Mouse (Mus musculus) neural tube, embryonic 12.5 days (tissue): ENCODE results near the gene Mex3d. TPM values are rescaled to one million over a fixed set of nuclear protein-coding genes. Genes with fewer than 3 reads are reported as not detected.

Source experiments
- ATAC-seq: fragments of 200-750 bp; cut with Nextera tagmentation; 2 replicates; pipeline ENCODE4 v1.8.0; 2017; ENCODE audit warnings: low read depth, mild to moderate bottlenecking, moderate TSS enrichment, moderate library complexity; ENCODE audit not compliant: low FRiP score
- H3K27ac ChIP-seq: fragments of 300-500 bp; sonication (generic); 2 replicates; pipeline ENCODE4 v1.5.1; 2016
- H3K27me3 ChIP-seq: fragments of 300-500 bp; sonication (generic); replicated peaks from 2 replicates; pipeline ENCODE4 v1.6.1; 2016; ENCODE audit warnings: mild to moderate bottlenecking
- H3K36me3 ChIP-seq: fragments of 300-500 bp; sonication (generic); 2 replicates; pipeline ENCODE4 v1.6.1; 2016; ENCODE audit warnings: mild to moderate bottlenecking
- H3K4me1 ChIP-seq: fragments of 300-500 bp; sonication (generic); 2 replicates; pipeline ENCODE4 v1.6.1; 2016
- H3K4me2 ChIP-seq: fragments of 300-500 bp; sonication (generic); replicated peaks from 2 replicates; pipeline ENCODE4 v1.6.1; 2016; ENCODE audit warnings: mild to moderate bottlenecking
- H3K4me3 ChIP-seq: fragments of 300-500 bp; sonication (generic); 2 replicates; pipeline ENCODE4 v1.5.1; 2016
- H3K9ac ChIP-seq: fragments of 300-500 bp; sonication (generic); 2 replicates; pipeline ENCODE4 v1.6.1; 2016; ENCODE audit warnings: mild to moderate bottlenecking
- H3K9me3 ChIP-seq: fragments of 300-500 bp; sonication (generic); 2 replicates; pipeline ENCODE4 v1.6.1; 2016; ENCODE audit warnings: mild to moderate bottlenecking
- WGBS: fragments of 180-500 bp; shearing (Covaris S2); methylation state at CpG from one replicate; pipeline ENCODE4 v1.1.7; 2016; 5-methylcytosine and 5-hydroxymethylcytosine counted together
- polyA plus RNA-seq: library from polyadenylated mRNA; unstranded; fragments of >200 nt; fragmentation: Nextera tagmentation; extraction: Ambion mirVana; gene quantifications from 2 replicates; pipeline ENCODE4 v1.2.1, GENCODE M21; 2016

Mex3d gene
- polyA plus RNA-seq, 1 experiment from 2014 or later = 26.5 TPM

DNA sequence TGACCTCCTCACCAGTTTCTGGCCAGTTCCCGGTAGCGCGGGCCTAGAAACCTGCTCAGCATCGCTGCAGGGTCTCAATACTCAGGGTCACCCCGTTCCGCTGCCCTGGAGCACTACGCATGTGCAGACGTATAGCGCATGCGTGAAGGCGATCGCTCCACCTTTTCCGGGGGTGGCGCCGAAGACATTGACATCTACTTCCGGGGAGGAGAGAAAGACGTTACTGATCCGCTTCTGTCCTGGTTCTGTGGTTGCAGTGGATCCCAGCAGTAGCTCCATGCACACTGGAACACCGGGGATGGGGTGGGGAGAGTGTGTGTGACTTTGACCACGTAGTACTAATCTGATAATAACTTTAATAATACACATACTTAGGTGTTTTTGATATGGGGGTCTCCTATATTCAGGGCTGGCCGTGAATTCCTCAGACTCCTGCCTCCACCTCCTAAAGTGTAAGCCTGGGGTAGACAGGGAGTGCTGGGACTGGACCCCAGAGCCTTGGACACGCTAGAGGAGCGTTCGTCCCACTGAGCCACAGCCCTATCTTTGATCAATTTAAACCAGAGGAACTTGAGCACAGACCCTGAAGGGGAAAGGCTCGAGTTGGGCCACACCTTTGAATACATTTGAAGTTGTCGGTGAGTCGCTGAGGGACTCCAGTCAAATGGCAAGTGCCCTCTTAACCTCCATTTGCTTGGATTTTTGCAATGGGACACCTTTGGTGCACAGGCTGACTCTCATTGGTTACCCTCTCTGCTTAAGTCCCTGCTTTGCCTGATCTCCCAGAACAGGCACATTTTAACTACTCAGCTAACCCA lies 19.4 kb upstream of the Mex3d start, which contains the start of gene Uqcr11:
Gene Uqcr11, minus strand, starts transcription at position 147 of the 818 bp plus-strand sequence.
- Histone ChIP-seq H3K36me3 (peaks cover 47% of the 10 kb centered on the region), H3K4me3 (peak within 1 kb of the TSS; percentile 88), H3K9me3 (no peaks in the 10 kb centered on the region), H3K9ac (peak within 1 kb of the TSS; percentile 87), H3K27me3 (no peaks in the 10 kb centered on the region), H3K27ac (peak within 1 kb of the TSS; percentile 59), H3K4me1 (peaks cover 23% of the 10 kb centered on the region), H3K4me2 (peak within 1 kb of the TSS; percentile 81)
- ATAC-seq = peak; percentile 63
- WGBS = 2% methylated on average over 27 of the region's 27 CpGs

GRCm38 (mm10) chr10:80405481-80406173 lies 18.2 kb upstream of the Mex3d start:
- H3K4me1 ChIP-seq = peaks cover 29% of the 10 kb centered on the region
- WGBS = 56% methylated on average over 10 of the region's 10 CpGs
- no peaks in the 10 kb centered on the region for H3K27me3 ChIP-seq
- H3K4me3 ChIP-seq = peak overlapping the region; percentile 88
- H3K9ac ChIP-seq = peak overlapping the region; percentile 87
- no peaks in the 10 kb centered on the region for H3K9me3 ChIP-seq
- ATAC-seq = no peak
- H3K27ac ChIP-seq = no peak overlapping the region
- H3K4me2 ChIP-seq = peak overlapping the region; percentile 81
- H3K36me3 ChIP-seq = peaks cover 43% of the 10 kb centered on the region

DNA sequence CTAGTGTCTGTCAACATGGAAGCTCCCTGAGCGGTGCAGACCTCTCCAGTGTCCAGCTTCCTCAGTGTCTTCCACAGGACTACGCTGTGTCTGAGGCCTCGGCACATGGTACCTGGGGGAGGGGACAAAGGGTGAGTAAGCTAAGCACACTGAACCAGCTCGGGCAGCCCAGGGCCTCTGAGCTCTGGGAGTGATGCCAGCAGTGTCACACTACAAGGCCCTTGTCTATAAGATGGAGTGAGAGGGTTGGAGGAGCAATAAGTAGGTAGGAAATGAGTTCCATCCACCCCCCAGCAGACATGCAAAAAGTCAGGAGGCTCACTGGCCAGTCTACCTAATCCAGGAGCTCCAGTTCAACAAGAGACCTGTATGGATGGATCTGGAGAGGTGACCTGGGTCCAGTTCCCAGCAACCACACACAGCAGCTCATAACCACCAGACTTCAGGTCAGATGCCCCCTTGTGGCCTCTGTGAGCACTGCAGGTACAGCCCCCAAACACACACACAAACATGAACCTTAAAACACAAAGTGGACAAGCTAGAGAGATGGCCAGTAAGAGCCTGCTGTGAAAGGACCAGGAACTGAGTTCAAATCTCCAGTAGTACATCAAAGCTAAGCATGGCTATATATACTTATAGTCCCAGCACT lies 15.7 kb upstream of the Mex3d start:
- Histone ChIP-seq H3K4me3 (no peak overlapping the region), H3K4me1 (peaks cover 37% of the 10 kb centered on the region), H3K9ac (no peak overlapping the region), H3K27ac (no peak overlapping the region), H3K36me3 (peaks cover 33% of the 10 kb centered on the region), H3K9me3 (no peaks in the 10 kb centered on the region), H3K4me2 (no peak overlapping the region; the same call in 1 of the 2 replicates), H3K27me3 (no peaks in the 10 kb centered on the region)
- 96% methylated on average over 4 of the region's 4 CpGs for WGBS
- no peak for ATAC-seq

DNA sequence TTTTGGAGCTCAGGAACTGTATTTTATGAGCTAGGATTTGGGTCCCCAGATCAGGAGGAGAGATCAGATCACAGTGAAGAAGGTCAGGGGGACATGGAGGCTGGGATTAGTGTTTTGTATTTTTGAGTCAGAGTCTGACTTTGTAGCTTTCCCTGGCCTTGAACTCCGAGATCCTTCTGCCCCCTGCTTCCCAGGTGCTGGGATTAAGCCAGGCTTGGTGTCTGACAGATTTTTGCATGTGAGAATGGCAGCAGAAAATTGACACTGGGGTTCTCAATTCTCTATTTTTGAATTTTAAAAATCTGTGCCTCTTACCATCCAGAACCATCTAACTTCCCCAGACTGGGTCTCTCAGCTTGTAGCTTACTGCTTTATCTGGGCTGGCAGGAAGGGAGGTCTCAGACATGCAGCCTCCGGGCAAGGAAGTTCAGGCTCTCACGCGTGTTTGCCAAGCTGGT lies 13.3 kb upstream of the Mex3d start:
- Histone ChIP-seq H3K9ac (peak overlapping the region; percentile 62), H3K4me3 (no peak overlapping the region), H3K36me3 (peaks cover 45% of the 10 kb centered on the region), H3K9me3 (no peaks in the 10 kb centered on the region), H3K4me2 (peak overlapping the region; percentile 76), H3K27me3 (no peaks in the 10 kb centered on the region), H3K4me1 (peaks cover 35% of the 10 kb centered on the region), H3K27ac (no peak overlapping the region)
- ATAC-seq = no peak
- WGBS = 90% methylated on average over 4 of the region's 4 CpGs

DNA sequence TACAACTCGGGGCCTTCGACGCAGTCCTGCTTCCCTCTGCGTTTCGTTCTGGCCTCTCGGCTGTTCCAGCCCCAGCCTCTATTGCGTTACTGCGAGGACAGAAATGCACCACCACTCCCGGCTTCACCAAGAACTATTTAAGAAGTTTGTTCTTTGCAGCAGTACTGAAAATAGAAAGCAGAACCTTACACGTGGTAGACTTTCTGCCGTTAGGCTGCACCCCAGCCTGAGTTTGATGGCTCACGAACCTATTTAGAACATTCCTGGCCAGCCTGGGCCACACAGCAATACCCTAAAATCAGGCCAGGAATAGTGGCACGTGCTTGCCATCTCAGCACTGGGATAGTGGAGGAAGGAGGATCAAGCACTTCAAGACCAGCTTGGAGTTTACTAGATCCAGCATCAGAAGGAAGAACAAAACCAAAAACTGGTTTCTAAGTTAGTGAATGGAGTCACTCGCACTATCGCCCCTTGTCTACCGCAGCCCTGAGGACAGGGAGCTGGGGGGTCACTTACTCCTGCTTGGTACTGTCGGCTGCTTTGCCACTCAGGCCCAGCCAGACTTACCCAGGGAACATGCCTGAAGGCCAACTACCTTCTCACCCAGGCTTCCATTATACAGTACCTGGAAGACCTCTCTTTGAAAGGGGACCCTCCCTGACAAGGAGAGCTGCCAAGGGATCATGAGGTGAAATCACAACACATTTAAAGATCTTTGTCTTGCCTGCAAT lies 12.7 kb upstream of the Mex3d start:
- Histone ChIP-seq H3K9me3 (no peaks in the 10 kb centered on the region), H3K36me3 (peaks cover 50% of the 10 kb centered on the region), H3K4me2 (peak overlapping the region; percentile 76), H3K27me3 (no peaks in the 10 kb centered on the region), H3K9ac (peak overlapping the region; percentile 62), H3K27ac (peak overlapping the region; percentile 54), H3K4me3 (peak overlapping the region; percentile 37), H3K4me1 (peaks cover 29% of the 10 kb centered on the region)
- no peak for ATAC-seq
- WGBS = 15% methylated on average over 17 of the region's 17 CpGs

GRCm38 (mm10) chr10:80399191-80399972 lies 11.9 kb upstream of the Mex3d start, which contains the start of gene Mbd3:
Mbd3 (minus strand) TSS chr10:80399550.
- H3K9ac ChIP-seq = peak within 1 kb of the TSS; percentile 95
- no peaks in the 10 kb centered on the region for H3K9me3 ChIP-seq
- H3K36me3 ChIP-seq = peaks cover 57% of the 10 kb centered on the region
- H3K4me2 ChIP-seq = peak within 1 kb of the TSS; percentile 76
- WGBS = under 1% methylated on average over 76 of the region's 82 CpGs
- peak; percentile 96 for ATAC-seq
- H3K4me1 ChIP-seq = peaks cover 29% of the 10 kb centered on the region
- H3K27ac ChIP-seq = peak within 1 kb of the TSS; percentile 96
- no peaks in the 10 kb centered on the region for H3K27me3 ChIP-seq
- H3K4me3 ChIP-seq = peak within 1 kb of the TSS; percentile 73

GRCm38 (mm10) chr10:80398719-80399190 lies 11.3 kb upstream of the Mex3d start:
- Histone ChIP-seq H3K9me3 (no peaks in the 10 kb centered on the region), H3K36me3 (peaks cover 57% of the 10 kb centered on the region), H3K9ac (peak overlapping the region; percentile 95), H3K4me3 (peak overlapping the region; percentile 73), H3K4me1 (peaks cover 29% of the 10 kb centered on the region), H3K27ac (peak overlapping the region; percentile 96), H3K4me2 (peak overlapping the region; percentile 76), H3K27me3 (no peaks in the 10 kb centered on the region)
- peak; percentile 85 for ATAC-seq
- under 1% methylated on average over 59 of the region's 59 CpGs for WGBS

DNA sequence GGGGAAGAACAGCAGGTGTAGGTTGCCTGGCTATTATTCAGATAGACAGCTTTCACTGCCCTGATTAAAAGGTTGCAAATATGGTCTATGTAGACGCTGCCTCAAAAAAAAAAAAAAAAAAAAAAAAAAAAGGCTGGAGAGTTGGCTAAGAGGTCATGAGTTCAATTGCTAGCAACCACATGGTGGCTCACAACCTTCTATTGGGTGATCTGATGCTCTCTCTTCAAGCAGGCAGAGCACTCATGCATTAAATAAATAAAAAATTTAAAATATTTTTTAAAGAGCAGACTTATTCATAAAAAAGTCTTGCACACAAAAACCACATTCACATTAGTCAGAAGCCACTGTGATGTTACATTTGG lies 10.7 kb upstream of the Mex3d start:
- Histone ChIP-seq H3K9me3 (no peaks in the 10 kb centered on the region), H3K4me3 (peak overlapping the region; percentile 73), H3K36me3 (peaks cover 57% of the 10 kb centered on the region), H3K4me1 (peaks cover 29% of the 10 kb centered on the region), H3K9ac (peak overlapping the region; percentile 95), H3K27me3 (no peaks in the 10 kb centered on the region), H3K27ac (peak overlapping the region; percentile 96), H3K4me2 (peak overlapping the region; percentile 76)
- ATAC-seq = no peak
- 0% methylated on average over 1 of the region's 1 CpGs for WGBS

DNA sequence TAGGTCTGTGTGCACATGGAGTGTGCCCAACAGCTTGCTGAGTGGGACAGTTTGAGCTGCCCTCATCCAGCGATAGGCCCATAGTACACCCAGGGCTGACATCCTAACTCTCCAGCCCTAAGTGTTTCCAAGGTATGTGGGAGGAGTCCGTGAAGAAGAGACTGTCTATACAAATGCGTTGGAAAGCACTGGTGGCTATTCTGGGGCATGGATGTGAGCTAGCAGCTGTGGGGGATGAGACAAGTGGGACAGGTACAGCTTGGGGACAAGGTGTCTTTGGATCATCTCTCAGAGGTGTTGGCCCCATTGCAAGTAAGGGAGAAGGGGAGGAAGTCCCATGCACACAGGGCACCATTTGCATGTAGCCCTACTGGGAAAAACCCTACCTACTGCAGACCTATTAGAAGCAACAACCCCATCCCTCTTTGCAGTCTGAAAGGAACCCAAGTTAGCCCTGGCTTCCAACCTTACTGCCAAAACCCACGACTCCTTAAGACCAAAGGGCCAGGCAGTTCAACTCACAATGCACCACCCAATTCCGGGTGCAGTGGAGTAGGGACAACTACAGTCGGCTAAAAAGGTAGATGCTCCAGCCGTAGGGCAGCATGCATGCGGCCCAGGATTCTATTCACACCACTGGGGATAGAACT lies 10.2 kb upstream of the Mex3d start:
- Histone ChIP-seq H3K9me3 (no peaks in the 10 kb centered on the region), H3K4me3 (peak overlapping the region; percentile 73), H3K27ac (peak overlapping the region; percentile 29), H3K9ac (peak overlapping the region; percentile 95), H3K4me1 (peaks cover 29% of the 10 kb centered on the region), H3K36me3 (peaks cover 57% of the 10 kb centered on the region), H3K4me2 (peak overlapping the region; percentile 76), H3K27me3 (no peaks in the 10 kb centered on the region)
- WGBS = 49% methylated on average over 8 of the region's 8 CpGs
- no peak for ATAC-seq

- peaks cover 29% of the 10 kb centered on the region for H3K4me1 ChIP-seq
- H3K9ac ChIP-seq = peak overlapping the region; percentile 95
- ATAC-seq = no peak
- H3K4me2 ChIP-seq = peak overlapping the region; percentile 76
- no peaks in the 10 kb centered on the region for H3K9me3 ChIP-seq
- peak overlapping the region; percentile 73 for H3K4me3 ChIP-seq
- H3K27ac ChIP-seq = peak overlapping the region; percentile 20; the same call in 1 of the 2 replicates
- 90% methylated on average over 11 of the region's 11 CpGs for WGBS
- no peaks in the 10 kb centered on the region for H3K27me3 ChIP-seq
- H3K36me3 ChIP-seq = peaks cover 59% of the 10 kb centered on the region
Measured at GRCm38 (mm10) chr10:80396822-80397523, 9.5 kb upstream of the Mex3d start.
